Mouse (Mus musculus) stomach, postnatal 0 days (tissue): ENCODE measurements around the gene Polr2h.

Experiments used
- CTCF ChIP-seq: IDR thresholded peaks from 2 replicates; pipeline ENCODE4 v1.5.1; 2016; ENCODE audit warnings: antibody characterized with exemption, low read depth, mild to moderate bottlenecking, moderate library complexity
- EP300 ChIP-seq: optimal IDR thresholded peaks from 2 replicates; pipeline ENCODE3; 2016; ENCODE audit warnings: antibody characterized with exemption

DNA sequence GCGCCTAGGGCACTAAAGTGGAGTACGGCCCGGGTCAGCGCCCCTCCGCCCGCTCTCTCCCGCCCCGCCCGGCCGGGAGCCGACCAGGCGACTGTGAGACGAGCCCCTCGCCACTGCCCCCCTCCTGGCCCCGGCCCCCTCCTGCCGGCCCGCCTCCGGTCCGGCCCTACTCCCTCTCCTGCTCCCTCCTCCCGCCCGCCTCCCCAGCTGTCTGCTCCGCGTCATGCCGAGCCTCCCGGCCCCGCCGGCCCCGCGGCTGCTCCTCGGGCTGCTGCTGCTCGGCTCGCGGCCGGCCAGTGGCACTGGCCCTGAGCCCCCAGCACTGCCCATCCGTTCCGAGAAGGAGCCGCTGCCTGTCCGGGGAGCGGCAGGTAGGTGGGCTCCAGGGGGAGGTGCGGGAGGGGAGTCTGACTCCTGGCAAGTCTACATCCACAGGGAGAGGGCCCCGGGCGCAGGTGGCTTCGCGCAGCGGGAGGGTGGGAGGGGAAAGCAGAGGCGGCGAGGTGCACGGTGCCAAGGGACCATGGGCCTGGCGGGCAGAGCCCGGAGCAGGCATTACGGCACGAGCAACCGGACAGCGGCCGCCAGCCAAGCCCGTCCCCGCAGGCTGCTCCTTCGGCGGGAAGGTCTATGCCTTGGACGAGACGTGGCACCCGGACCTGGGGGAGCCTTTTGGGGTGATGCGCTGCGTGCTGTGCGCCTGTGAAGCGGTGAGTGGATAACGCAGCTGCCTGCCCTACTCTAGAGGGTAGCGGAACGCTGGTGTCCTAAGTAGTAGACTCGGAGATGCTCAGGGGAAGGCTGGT, 15.7 kb downstream of the Polr2h start, which contains the start of gene Chrd:
- TF ChIP-seq CTCF (no peak), EP300 (no peak)
